In the genomic region with DNA sequence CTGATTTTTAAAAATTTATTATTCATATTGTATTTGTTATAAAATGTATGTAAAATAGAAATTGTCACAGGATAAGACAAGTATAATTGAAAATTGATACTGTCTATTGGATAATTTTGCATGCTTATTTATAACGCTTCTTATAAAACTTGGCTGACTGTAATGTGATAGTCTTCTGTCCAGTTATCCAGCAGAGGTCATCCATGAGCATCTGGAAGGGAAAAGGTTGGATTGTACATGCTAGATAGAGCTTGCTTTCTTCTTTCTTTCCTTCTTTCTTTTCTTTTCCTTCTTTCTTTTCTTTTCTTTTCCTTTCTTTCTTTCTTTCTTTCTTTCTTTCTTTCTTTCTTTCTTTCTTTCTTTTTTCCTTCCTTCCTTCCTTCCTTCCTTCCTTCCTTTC, we compare ENCODE assay signal across 17 mouse cellular contexts. TPM values are rescaled to one million over a fixed set of nuclear protein-coding genes. Genes with fewer than 3 reads are reported as not detected.
A peak's percentile ranks its signal among the peaks of the same experiment; 100 is the strongest.
DNase-seq lines count a peak whose midpoint lies in the region; ATAC-seq and TF ChIP-seq lines count a peak whose summit lies in the region.
"Had no signal": no experiment of that assay in that cellular context is flagged by ENCODE, and none has a peak within 500 bp of the region (broad histone marks: within the 10 kb centered on the region; RNA-seq: fewer than 3 reads in every experiment).

No protein-coding gene starts in this region.

- no peaks in the 10 kb centered on the region for H3K9me3 ChIP-seq in kidney, embryonic 15.5 days (replicated peaks)
- H3K9me3 ChIP-seq in midbrain, embryonic 14.5 days (ENCODE audit: control insufficient read depth, low read length) = no peaks in the 10 kb centered on the region; the same call in 1 of the 2 replicates
- 0 out of 2 replicates have a peak, but pooled peaks cover 3% of the 10 kb centered on the region for H3K9me3 ChIP-seq in midbrain, embryonic 16.5 days (replicated peaks; ENCODE audit: control insufficient read depth, low read length, poor library complexity, severe bottlenecking)
- H3K9me3 ChIP-seq: embryonic facial prominence, embryonic 12.5 days; hindbrain, embryonic 12.5 days; neural tube, embryonic 15.5 days had no signal

- no peak for TF ChIP-seq CTCF in kidney, adult 2 months (conservative IDR thresholded peaks at IDR 0.05; ENCODE audit: insufficient read depth, insufficient read length, low read depth, low read length)

- H3K27ac ChIP-seq in kidney, adult 2 months (ENCODE audit: insufficient read depth, low read depth, low read length) = no peak overlapping the region
- no peak overlapping the region for H3K27ac ChIP-seq in kidney, embryonic 15.5 days
- no peak overlapping the region for H3K27ac ChIP-seq in midbrain, embryonic 14.5 days (replicated peaks; ENCODE audit: low read depth, low read length)
- no peak overlapping the region for H3K27ac ChIP-seq in midbrain, embryonic 16.5 days (ENCODE audit: low read length)
- H3K27ac ChIP-seq: embryonic facial prominence, embryonic 12.5 days; heart, embryonic 15.5 days; hindbrain, embryonic 12.5 days; limb, embryonic 12.5 days; neural tube, embryonic 15.5 days had no signal

- H3K27me3 ChIP-seq in kidney, adult 2 months (replicated peaks; ENCODE audit: control insufficient read depth, insufficient read depth, low read length) = no peaks in the 10 kb centered on the region
- H3K27me3 ChIP-seq in kidney, embryonic 15.5 days = no peaks in the 10 kb centered on the region
- H3K27me3 ChIP-seq in midbrain, embryonic 14.5 days (ENCODE audit: control insufficient read depth, insufficient read depth, low read length) = no peaks in the 10 kb centered on the region
- no peaks in the 10 kb centered on the region for H3K27me3 ChIP-seq in midbrain, embryonic 16.5 days (ENCODE audit: control insufficient read depth, insufficient read depth, low read depth, low read length)
- H3K27me3 ChIP-seq: embryonic facial prominence, embryonic 12.5 days; heart, embryonic 15.5 days; hindbrain, embryonic 12.5 days; limb, embryonic 12.5 days; neural tube, embryonic 15.5 days had no signal

- TF ChIP-seq POLR2A in kidney, adult 2 months (IDR thresholded peaks at IDR 0.05; ENCODE audit: low read depth, low read length) = no peak

- H3K4me3 ChIP-seq in kidney, adult 2 months (ENCODE audit: insufficient read depth, low read depth, low read length) = no peak overlapping the region
- H3K4me3 ChIP-seq in kidney, embryonic 15.5 days (replicated peaks) = no peak overlapping the region
- no peak overlapping the region for H3K4me3 ChIP-seq in midbrain, embryonic 14.5 days (replicated peaks; ENCODE audit: low read depth, low read length)
- H3K4me3 ChIP-seq in midbrain, embryonic 16.5 days (ENCODE audit: low read depth, low read length) = no peak overlapping the region
- H3K4me3 ChIP-seq: embryonic facial prominence, embryonic 12.5 days; heart, embryonic 15.5 days; hindbrain, embryonic 12.5 days; limb, embryonic 12.5 days; neural tube, embryonic 15.5 days had no signal

- ATAC-seq in kidney, embryonic 15.5 days (replicated peaks; ENCODE audit: low FRiP score) = no peak
- no peak for ATAC-seq in midbrain, embryonic 14.5 days (ENCODE audit: low FRiP score, low TSS enrichment)
- ATAC-seq in midbrain, embryonic 16.5 days = no peak

- no peaks in the 10 kb centered on the region for H3K36me3 ChIP-seq in kidney, adult 2 months (ENCODE audit: control insufficient read depth, insufficient read depth, low read length)
- no peaks in the 10 kb centered on the region for H3K36me3 ChIP-seq in kidney, embryonic 15.5 days
- no peaks in the 10 kb centered on the region for H3K36me3 ChIP-seq in midbrain, embryonic 14.5 days (ENCODE audit: control insufficient read depth, insufficient read depth, low read length)
- H3K36me3 ChIP-seq in midbrain, embryonic 16.5 days (ENCODE audit: control insufficient read depth, insufficient read depth, low read length) = no peaks in the 10 kb centered on the region
- H3K36me3 ChIP-seq: embryonic facial prominence, embryonic 12.5 days; heart, embryonic 15.5 days; hindbrain, embryonic 12.5 days; limb, embryonic 12.5 days; neural tube, embryonic 15.5 days had no signal

- H3K4me1 ChIP-seq in kidney, adult 2 months (ENCODE audit: control insufficient read depth, insufficient read depth, low read length) = no peaks in the 10 kb centered on the region
- 0 out of 2 replicates have a peak, but pooled peaks cover 3% of the 10 kb centered on the region for H3K4me1 ChIP-seq in kidney, embryonic 15.5 days
- peaks cover 4% of the 10 kb centered on the region for H3K4me1 ChIP-seq in midbrain, embryonic 14.5 days (ENCODE audit: control insufficient read depth, insufficient read depth, low read length)
- H3K4me1 ChIP-seq in midbrain, embryonic 16.5 days (ENCODE audit: control insufficient read depth, insufficient read depth, low read length) = peaks cover 10% of the 10 kb centered on the region
- H3K4me1 ChIP-seq: embryonic facial prominence, embryonic 12.5 days; limb, embryonic 12.5 days had no signal

- no peak overlapping the region for H3K4me2 ChIP-seq in kidney, embryonic 15.5 days
- no peak overlapping the region for H3K4me2 ChIP-seq in midbrain, embryonic 14.5 days (ENCODE audit: low read length)
- no peak overlapping the region for H3K4me2 ChIP-seq in midbrain, embryonic 16.5 days (ENCODE audit: low read length)
- H3K4me2 ChIP-seq: heart, embryonic 15.5 days; hindbrain, embryonic 12.5 days; limb, embryonic 12.5 days; neural tube, embryonic 15.5 days had no signal

- 48% methylated on average over 1 of the region's 1 CpGs for WGBS in kidney, adult 2 months
- 51% methylated on average over 1 of the region's 1 CpGs for WGBS in kidney, embryonic 15.5 days
- 72% methylated on average over 1 of the region's 1 CpGs for WGBS in midbrain, embryonic 14.5 days
- WGBS in midbrain, embryonic 16.5 days = 69% methylated on average over 1 of the region's 1 CpGs

- DNase-seq in embryo, embryonic 10 days (ENCODE audit: low spot score) = peak; percentile 38
- DNase-seq in embryo, embryonic 9.5 days (ENCODE audit: extremely low spot score) = no peak
- peak; percentile 12 for DNase-seq in kidney, adult 2 months
- peak; percentile 65 for DNase-seq in midbrain, embryonic 14.5 days
- peak; percentile 30 for DNase-seq in retina, postnatal 1 day
- DNase-seq in testis, postnatal 10 days (ENCODE audit: low spot score) = no peak
- DNase-seq: adrenal gland, adult 8-10 months; cerebellum, adult 9-10 months; kidney, adult 8-10 months; right cerebral cortex, adult 18-20 months had no signal

- no peak overlapping the region for H3K9ac ChIP-seq in kidney, embryonic 15.5 days
- H3K9ac ChIP-seq in midbrain, embryonic 14.5 days (replicated peaks; ENCODE audit: low read length) = no peak overlapping the region
- H3K9ac ChIP-seq in midbrain, embryonic 16.5 days (ENCODE audit: low read depth, low read length) = no peak overlapping the region
- H3K9ac ChIP-seq: embryonic facial prominence, embryonic 12.5 days; heart, embryonic 15.5 days; hindbrain, embryonic 12.5 days; limb, embryonic 12.5 days; neural tube, embryonic 15.5 days had no signal

RNA-seq across cellular contexts. Expression of gene Mterf1b, which starts 2.0 kb away (rescaled TPM):
- polyA plus RNA-seq in kidney, adult 2 months (2012; rRNA removed) = 0.27 and 0.53 TPM in 2 replicates
- polyA plus RNA-seq in kidney, embryonic 15.5 days (2015; fragmentation: Nextera tagmentation; extraction: Ambion mirVana) = 3.5 and 3.7 TPM in 2 replicates
- polyA plus RNA-seq in midbrain, embryonic 14.5 days (2014; fragmentation: Nextera tagmentation; extraction: Ambion mirVana) = 2.7 and 3.8 TPM in 2 replicates
- polyA plus RNA-seq in midbrain, embryonic 16.5 days (2015; fragmentation: Nextera tagmentation; extraction: Ambion mirVana) = 2.5 and 3.3 TPM in 2 replicates

Comparison
In these comparisons a context has a peak if more than half of its experiments do, and no peak if none do; other contexts are left out.
1. DNase-seq: peak in embryo, embryonic 10 days (single experiment), kidney, adult 2 months (single experiment), midbrain, embryonic 14.5 days (single experiment) and retina, postnatal 1 day (single experiment); none in embryo, embryonic 9.5 days (single experiment) and testis, postnatal 10 days (single experiment).